23 mouse cellular contexts compared by ENCODE assay signal in genomic region chr5:65122616-65123015, GRCm38 (mm10). TPM values are rescaled to one million over a fixed set of nuclear protein-coding genes. Genes with fewer than 3 reads are reported as not detected.
DNase-seq lines count a peak whose midpoint lies in the region; ATAC-seq and TF ChIP-seq lines count a peak whose summit lies in the region.
"Had no signal": no experiment of that assay in that cellular context is flagged by ENCODE, and none has a peak within 500 bp of the region (broad histone marks: within the 10 kb centered on the region; RNA-seq: fewer than 3 reads in every experiment).

No protein-coding gene starts in this region.

- 69% methylated on average over 3 of the region's 3 CpGs for WGBS in heart, embryonic 13.5 days
- WGBS in liver, adult 2 months: 22% methylated on average over 3 of the region's 3 CpGs

- H3K4me3 ChIP-seq in heart, embryonic 13.5 days: no peak overlapping the region
- no peak overlapping the region for H3K4me3 ChIP-seq in liver, adult 2 months (ENCODE audit: insufficient read depth, low read depth, low read length)
- no peak overlapping the region for H3K4me3 ChIP-seq in embryonic fibroblast, embryonic 13.5 days (ENCODE audit: insufficient read depth, low read length)
- H3K4me3 ChIP-seq: embryonic facial prominence, embryonic 10.5 days; embryonic facial prominence, embryonic 12.5 days; erythroblast, embryonic 14.5 days; forebrain, embryonic 10.5 days; forebrain, embryonic 12.5 days had no signal

- H3K4me1 ChIP-seq in heart, embryonic 13.5 days: peaks cover 12% of the 10 kb centered on the region
- peaks cover 15% of the 10 kb centered on the region for H3K4me1 ChIP-seq in liver, adult 2 months (ENCODE audit: control insufficient read depth, insufficient read depth, low read length)
- H3K4me1 ChIP-seq in embryonic fibroblast, embryonic 13.5 days (ENCODE audit: control insufficient read depth, insufficient read depth, low read length): no peaks in the 10 kb centered on the region
- H3K4me1 ChIP-seq: embryonic facial prominence, embryonic 10.5 days; embryonic facial prominence, embryonic 12.5 days; forebrain, embryonic 10.5 days; forebrain, embryonic 12.5 days had no signal

- H3K36me3 ChIP-seq in heart, embryonic 13.5 days: peaks cover 7% of the 10 kb centered on the region; the same call in 1 of the 2 replicates
- no peaks in the 10 kb centered on the region for H3K36me3 ChIP-seq in liver, adult 2 months (ENCODE audit: control insufficient read depth, insufficient read depth, low read length)
- H3K36me3 ChIP-seq: embryonic facial prominence, embryonic 10.5 days; embryonic facial prominence, embryonic 12.5 days; forebrain, embryonic 10.5 days; forebrain, embryonic 12.5 days had no signal

- no peak for ATAC-seq in heart, embryonic 13.5 days (ENCODE audit: extremely low read depth, insufficient number of reproducible peaks, low FRiP score, low TSS enrichment)
- ATAC-seq: forebrain, embryonic 14.5 days; forebrain, postnatal 0 days had no signal

- intact Hi-C loops in gastrocnemius, postnatal 36 days (cut with DNase I): no loop called here

- H3K9ac ChIP-seq in heart, embryonic 13.5 days: no peak overlapping the region
- H3K9ac ChIP-seq in liver, adult 2 months (ENCODE audit: low read depth, low read length): no peak overlapping the region
- H3K9ac ChIP-seq: embryonic facial prominence, embryonic 12.5 days; forebrain, embryonic 12.5 days; forebrain, postnatal 0 days had no signal

- H3K27me3 ChIP-seq in heart, embryonic 13.5 days (replicated peaks): no peaks in the 10 kb centered on the region
- H3K27me3 ChIP-seq in liver, adult 2 months (ENCODE audit: control insufficient read depth, insufficient read depth, low read length): no peaks in the 10 kb centered on the region
- H3K27me3 ChIP-seq: embryonic facial prominence, embryonic 12.5 days; forebrain, embryonic 12.5 days had no signal

- H3K27ac ChIP-seq in heart, embryonic 13.5 days (replicated peaks): 0 out of 2 replicates have a peak overlapping the region, but pooled peaks have one; percentile 5
- H3K27ac ChIP-seq in liver, adult 2 months (replicated peaks; ENCODE audit: insufficient read depth, low read depth, low read length): no peak overlapping the region
- H3K27ac ChIP-seq in embryonic fibroblast, embryonic 13.5 days (ENCODE audit: insufficient read depth, low read length): peak overlapping the region; percentile 18; the same call in 1 of the 2 replicates
- H3K27ac ChIP-seq: embryonic facial prominence, embryonic 10.5 days; embryonic facial prominence, embryonic 12.5 days; forebrain, embryonic 10.5 days; forebrain, embryonic 12.5 days had no signal

- TF ChIP-seq CTCF in liver, adult 2 months (IDR thresholded peaks at IDR 0.05; ENCODE audit: low read depth, low read length): no peak
- no peak for TF ChIP-seq CTCF in embryonic fibroblast, embryonic 13.5 days (IDR thresholded peaks at IDR 0.05; ENCODE audit: borderline replicate concordance, insufficient read depth, low read length)

- H3K9me3 ChIP-seq in heart, embryonic 13.5 days: no peaks in the 10 kb centered on the region
- H3K9me3 ChIP-seq: embryonic facial prominence, embryonic 10.5 days; embryonic facial prominence, embryonic 12.5 days; forebrain, embryonic 10.5 days; forebrain, embryonic 12.5 days had no signal

- TF ChIP-seq POLR2A in liver, adult 2 months (IDR thresholded peaks at IDR 0.05; ENCODE audit: extremely low read depth, insufficient read depth, low read length): no peak
- no peak for TF ChIP-seq POLR2A in embryonic fibroblast, embryonic 13.5 days (IDR thresholded peaks at IDR 0.05; ENCODE audit: low read depth, low read length)

- H3K79me2 ChIP-seq in liver, adult 2 months (ENCODE audit: control insufficient read depth, insufficient read depth, low read length): peaks cover 6% of the 10 kb centered on the region; the same call in 1 of the 2 replicates

- no peak overlapping the region for H3K4me2 ChIP-seq in heart, embryonic 13.5 days
- H3K4me2 ChIP-seq: embryonic facial prominence, embryonic 12.5 days; forebrain, embryonic 12.5 days had no signal

- no peak for DNase-seq in heart, postnatal 4 days
- DNase-seq in liver, adult 2 months (ENCODE audit: extremely low read depth, low read depth, low spot score): peak; percentile 91
- no peak for DNase-seq in liver
- DNase-seq in lung, postnatal 14 days: no peak
- DNase-seq in gastrocnemius, postnatal 36 days: no peak
- DNase-seq: adrenal gland, adult 8-10 months; adrenal gland, postnatal 14 days; adrenal gland, postnatal 36 days; cerebellum, adult 11-12 months; cerebellum, adult 2 months; cerebellum, adult 9-10 months; cerebellum, postnatal 10 days; cerebellum, postnatal 25 days; forebrain, postnatal 0 days had no signal

RNA-seq across cellular contexts. Expression of gene Klhl5, which starts 15.3 kb away (rescaled TPM):
- 12.3 and 14.1 TPM in 2 replicates for polyA plus RNA-seq in heart, embryonic 13.5 days (2015; fragmentation: Nextera tagmentation; extraction: Ambion mirVana)
- 10 to 100 TPM; 21.5 to 22.8 TPM for total RNA-seq in heart, postnatal 4 days (2021)
- 18.5 and 23.8 TPM in 2 replicates for total RNA-seq in liver, adult 2 months (2014; rRNA removed)
- 13.8 and 15.3 TPM in 2 replicates for polyA plus RNA-seq in liver, adult 2 months (2012; rRNA removed)
- polyA plus RNA-seq in embryonic fibroblast, embryonic 13.5 days (2011; ENCODE audit: insufficient read length, low read depth, missing spikeins): 34.2 and 35.5 TPM in 2 replicates
- total RNA-seq in gastrocnemius, postnatal 36 days (2021): 1 to 10 TPM; 5.4 to 7.3 TPM

RNA-seq across cellular contexts. Expression of gene Tmem156, which starts 30.7 kb away (rescaled TPM):
- polyA plus RNA-seq in heart, embryonic 13.5 days (2015; fragmentation: Nextera tagmentation; extraction: Ambion mirVana): 0.19 TPM in 1 of 2 replicates, not detected in the other
- under 1 TPM; 0.19 to 0.20 TPM for total RNA-seq in heart, postnatal 4 days (2021)
- 0.40 and 0.65 TPM in 2 replicates for total RNA-seq in liver, adult 2 months (2014; rRNA removed)
- polyA plus RNA-seq in liver, adult 2 months (2012; rRNA removed): not detected in 2 replicates
- not detected in 2 replicates for polyA plus RNA-seq in embryonic fibroblast, embryonic 13.5 days (2011; ENCODE audit: insufficient read length, low read depth, missing spikeins)
- total RNA-seq in gastrocnemius, postnatal 36 days (2021): not detected
- total RNA-seq: adrenal gland, postnatal 36 days had no signal
- polyA plus RNA-seq: C2C12; embryonic facial prominence, embryonic 12.5 days; erythroblast, embryonic 14.5 days; forebrain, embryonic 10.5 days; forebrain, embryonic 12.5 days had no signal
